Mouse (Mus musculus) megakaryocyte, embryonic 14.5 days (primary cell): Measurements from ENCODE around the gene Cspg4. TPM values are rescaled to one million over a fixed set of nuclear protein-coding genes. Genes with fewer than 3 reads are reported as not detected.
"Not testable (repeated sequence)": the region's sequence is repeated elsewhere in the genome, so short reads cannot be mapped to it uniquely, and the experiment has no call there.

Experiments used
- H3K27me3 ChIP-seq: replicated peaks from 2 replicates; pipeline ENCODE3; 2012; ENCODE audit warnings: inconsistent platforms
- H3K36me3 ChIP-seq: replicated peaks from 2 replicates; pipeline ENCODE3; 2012; ENCODE audit warnings: low read length, inconsistent platforms, mixed read lengths
- H3K4me1 ChIP-seq: 2 replicates; pipeline ENCODE4 v1.6.1; 2012; ENCODE audit warnings: inconsistent platforms
- H3K4me3 ChIP-seq: replicated peaks from 2 replicates; pipeline ENCODE3; 2012; ENCODE audit warnings: moderate library complexity, mild to moderate bottlenecking, inconsistent platforms
- H3K9me3 ChIP-seq: 2 replicates; pipeline ENCODE4 v1.6.1; 2012; ENCODE audit warnings: inconsistent platforms
- FLI1 ChIP-seq: IDR thresholded peaks from 2 replicates; pipeline ENCODE4 v1.6.1; 2012; ENCODE audit warnings: low read length, inconsistent platforms, mixed read lengths
- GATA1 ChIP-seq: IDR thresholded peaks from 3 replicates; pipeline ENCODE4 v1.6.1; 2012; ENCODE audit warnings: mixed read lengths, low read length, inconsistent platforms, borderline replicate concordance
- polyA plus RNA-seq: library from polyadenylated mRNA; stranded (reverse); fragments of >175 nt; gene quantifications from 2 replicates; pipeline ENCODE4 v1.2.3, GENCODE M21; 2012; ENCODE audit warnings: low replicate concordance; ENCODE audit not compliant: insufficient read depth

Cspg4 gene
- polyA plus RNA-seq, 1 experiment, result 0.01 TPM

DNA sequence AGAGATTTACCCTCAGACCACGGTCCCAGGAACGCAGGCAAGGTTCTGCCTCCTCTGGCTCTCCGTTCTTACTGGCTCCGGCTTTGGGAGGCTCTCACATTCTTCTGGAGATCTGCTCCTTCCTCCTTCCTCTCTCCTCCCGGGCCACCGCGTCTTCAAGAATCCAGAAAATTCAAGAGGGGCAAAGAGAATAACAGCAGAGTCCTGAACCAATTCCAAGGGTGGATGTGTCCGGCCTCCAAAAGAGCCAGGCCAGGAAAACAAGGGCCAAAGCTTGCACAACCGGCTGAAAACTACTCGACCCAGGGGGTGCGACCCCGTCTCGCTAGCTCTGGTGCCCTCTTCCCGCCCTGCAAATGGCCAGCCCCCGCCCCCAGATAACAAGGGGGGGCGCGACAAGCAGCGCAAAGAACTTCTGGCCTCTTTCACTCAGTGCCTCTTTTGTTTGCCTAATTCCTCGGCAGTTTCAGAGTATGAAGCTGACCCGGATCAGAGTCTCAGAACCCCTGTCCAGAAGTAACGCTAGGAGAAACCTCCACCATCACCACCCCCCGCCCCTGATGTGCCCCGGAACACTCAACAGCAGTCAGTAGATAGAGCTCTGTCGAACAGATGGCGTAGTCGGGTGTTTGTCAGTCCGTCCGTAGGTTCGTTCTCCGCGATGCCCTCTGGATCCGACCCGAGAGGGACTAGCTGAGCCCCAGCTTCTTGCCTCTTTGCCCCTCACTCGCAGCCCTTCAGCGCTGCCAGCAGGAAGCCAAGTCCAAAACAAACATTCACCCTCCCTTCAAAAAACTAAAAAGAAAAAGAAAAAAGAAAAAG, 62.6 kb downstream of the Cspg4 start:
- Histone ChIP-seq H3K27me3 (peaks cover 73% of the 10 kb centered on the region), H3K4me3 (peak overlapping the region; percentile 95), H3K4me1 (peaks cover 53% of the 10 kb centered on the region), H3K36me3 (peaks cover 5% of the 10 kb centered on the region), H3K9me3 (no peaks in the 10 kb centered on the region)
- TF ChIP-seq GATA1 (no peak), FLI1 (no peak)

GRCm38 (mm10) chr9:56928041-56928811, 63.4 kb downstream of the Cspg4 start, which contains the start of gene Snx33:
Snx33 (minus strand) TSS chr9:56928371.
- Histone ChIP-seq H3K27me3 (peaks cover 68% of the 10 kb centered on the region), H3K4me3 (peak within 1 kb of the TSS; percentile 95), H3K4me1 (peaks cover 53% of the 10 kb centered on the region), H3K36me3 (peaks cover 5% of the 10 kb centered on the region), H3K9me3 (no peaks in the 10 kb centered on the region)
- TF ChIP-seq FLI1 (no peak), GATA1 (no peak)

DNA sequence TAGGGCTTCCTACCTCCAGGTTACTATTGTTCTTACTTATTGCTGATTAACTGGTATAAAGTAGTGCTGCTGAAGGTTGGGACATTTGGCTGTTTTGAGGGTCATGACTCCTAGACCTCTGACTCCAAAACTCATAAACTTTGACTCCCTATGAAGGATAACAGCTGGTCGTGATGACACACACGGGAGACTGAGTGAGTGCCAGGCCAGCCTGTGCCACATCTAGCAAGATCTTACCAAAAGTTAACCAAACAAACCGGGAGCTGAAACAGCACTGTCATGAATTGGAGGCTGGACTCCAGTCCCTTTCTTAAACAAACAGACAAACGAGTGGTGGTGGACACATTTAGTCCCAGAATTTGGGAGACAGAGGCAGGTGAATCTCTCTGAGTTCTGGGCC, 64.7 kb downstream of the Cspg4 start:
- Histone ChIP-seq H3K4me1 (peaks cover 43% of the 10 kb centered on the region), H3K36me3 (peaks cover 5% of the 10 kb centered on the region), H3K27me3 (peaks cover 58% of the 10 kb centered on the region), H3K9me3 (no peaks in the 10 kb centered on the region), H3K4me3 (no peak overlapping the region)
- TF ChIP-seq FLI1 (no peak), GATA1 (no peak)

DNA sequence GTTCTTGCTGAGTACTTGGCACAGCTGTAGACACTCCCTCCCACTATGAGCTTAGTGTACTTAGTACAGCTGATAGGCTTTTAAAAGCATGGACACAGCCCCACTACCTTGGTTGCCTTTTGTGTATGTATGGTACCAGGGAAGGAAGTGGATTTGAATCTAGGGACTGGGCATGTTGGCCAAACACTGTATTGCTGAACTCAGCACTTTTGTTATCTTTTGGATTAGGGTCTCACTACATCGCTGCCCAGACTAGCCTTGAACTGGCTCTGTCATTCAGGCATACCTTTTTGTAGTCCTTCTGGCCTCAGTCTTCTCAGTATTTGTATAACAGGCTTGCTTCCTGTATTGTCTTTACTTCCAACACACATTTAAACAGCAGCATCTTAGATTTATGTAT, 65.7 kb downstream of the Cspg4 start:
- Histone ChIP-seq H3K4me3 (no peak overlapping the region), H3K27me3 (peaks cover 49% of the 10 kb centered on the region), H3K4me1 (peaks cover 32% of the 10 kb centered on the region), H3K9me3 (peaks cover 2% of the 10 kb centered on the region), H3K36me3 (peaks cover 4% of the 10 kb centered on the region)
- TF ChIP-seq GATA1 (no peak), FLI1 (no peak)

- no peak for TF ChIP-seq GATA1
- no peak for TF ChIP-seq FLI1
- no peaks in the 10 kb centered on the region for H3K36me3 ChIP-seq
- H3K4me1 ChIP-seq, result peaks cover 22% of the 10 kb centered on the region
- peak overlapping the region; percentile 94 for H3K4me3 ChIP-seq
- no peaks in the 10 kb centered on the region for H3K27me3 ChIP-seq
- peaks cover 6% of the 10 kb centered on the region for H3K9me3 ChIP-seq
These were observed 72.0 kb downstream of the Cspg4 start for GRCm38 (mm10) chr9:56936861-56937222.

- H3K27me3 ChIP-seq, result peaks cover under 1% of the 10 kb centered on the region
- no peaks in the 10 kb centered on the region for H3K36me3 ChIP-seq
- H3K4me3 ChIP-seq, result peak within 1 kb of the TSS; percentile 94
- peaks cover 22% of the 10 kb centered on the region for H3K4me1 ChIP-seq
- peaks cover 6% of the 10 kb centered on the region for H3K9me3 ChIP-seq
- TF ChIP-seq GATA1 (no peak), FLI1 (peak; percentile 25; the same call in 1 of the 2 replicates)
These were observed 72.7 kb downstream of the Cspg4 start, which contains the start of gene Imp3 for GRCm38 (mm10) chr9:56937223-56938160. Imp3 (plus strand) TSS chr9:56937475.

- peaks cover 3% of the 10 kb centered on the region for H3K27me3 ChIP-seq
- peaks cover 6% of the 10 kb centered on the region for H3K9me3 ChIP-seq
- no peaks in the 10 kb centered on the region for H3K36me3 ChIP-seq
- peak overlapping the region; percentile 94 for H3K4me3 ChIP-seq
- peaks cover 22% of the 10 kb centered on the region for H3K4me1 ChIP-seq
- TF ChIP-seq FLI1 (no peak), GATA1 (no peak)
These were observed 73.5 kb downstream of the Cspg4 start for GRCm38 (mm10) chr9:56938374-56938773.

GRCm38 (mm10) chr9:56947481-56947880, 82.6 kb downstream of the Cspg4 start:
- H3K9me3 ChIP-seq, H3K4me3 ChIP-seq, H3K27me3 ChIP-seq, H3K36me3 ChIP-seq: not testable (repeated sequence)
- peaks cover 17% of the 10 kb centered on the region for H3K4me1 ChIP-seq

DNA sequence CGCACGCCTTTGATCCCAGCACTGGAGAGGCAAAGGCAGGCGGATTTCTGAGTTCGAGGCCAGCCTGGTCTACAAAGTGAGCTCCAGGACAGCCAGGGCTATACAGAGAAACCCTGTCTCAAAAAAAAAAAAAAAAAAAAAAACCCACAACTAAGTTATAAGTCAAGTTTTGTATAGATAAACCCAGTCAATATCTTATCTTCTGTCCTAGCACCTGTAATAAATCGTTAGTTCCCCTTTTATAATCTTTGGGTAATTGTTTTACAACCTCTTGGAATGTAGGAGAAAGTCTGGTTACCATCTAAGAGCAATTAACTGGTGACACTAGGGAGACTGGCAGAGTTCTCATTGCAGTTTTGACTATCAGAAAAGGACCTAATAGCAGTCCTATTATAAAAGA, 83.9 kb downstream of the Cspg4 start:
- not testable (repeated sequence) for H3K9me3 ChIP-seq, H3K36me3 ChIP-seq, H3K27me3 ChIP-seq, H3K4me3 ChIP-seq
- peaks cover 17% of the 10 kb centered on the region for H3K4me1 ChIP-seq

Other genes starting within 250 kb of the Cspg4 start
- gene Lingo1, start 68.6 kb upstream of the Cspg4 start, polyA plus RNA-seq, result 15.1 and 26.0 TPM in 2 replicates
- not detected in 2 replicates for gene Odf3l1, start 354 bp upstream of the Cspg4 start, polyA plus RNA-seq
- 0.19 and 0.94 TPM in 2 replicates for gene Snx33, start 63.3 kb downstream of the Cspg4 start, polyA plus RNA-seq
- gene Imp3, start 72.4 kb downstream of the Cspg4 start, polyA plus RNA-seq, result 42.0 and 92.2 TPM in 2 replicates
- gene Snupn, start 85.8 kb downstream of the Cspg4 start, polyA plus RNA-seq, result 1.3 and 2.5 TPM in 2 replicates
- 3.5 TPM in 1 of 2 replicates, not detected in the other for gene Ptpn9, start 129.9 kb downstream of the Cspg4 start, polyA plus RNA-seq
- 0.78 and 3.8 TPM in 2 replicates for gene Sin3a, start 207.0 kb downstream of the Cspg4 start, polyA plus RNA-seq